Mouse (Mus musculus) gastrocnemius, adult 18-20 months (tissue): ENCODE results near the gene Znhit2. TPM values are rescaled to one million over a fixed set of nuclear protein-coding genes. Genes with fewer than 3 reads are reported as not detected.

Experiments
- DNase-seq: peaks from one replicate; pipeline ENCODE4 v3.0.0; 2021; ENCODE audit warnings: low spot score
- total RNA-seq, 2 experiments: library from RNA; stranded (reverse); gene quantifications; 2 replicates each; pipeline ENCODE4 v1.2.3; 2021

Gene Znhit2
- total RNA-seq, 2 experiments from 2014 or later, result 9.5 to 10.2 TPM

GRCm38 (mm10) chr19:6046294-6047153 lies 14.5 kb upstream of the Znhit2 start, which contains the start of gene Syvn1:
Syvn1 (plus strand) TSS chr19:6046576.
- DNase-seq, result peak; percentile 92

GRCm38 (mm10) chr19:6047154-6047898 lies 13.7 kb upstream of the Znhit2 start:
- peak; percentile 5 for DNase-seq

GRCm38 (mm10) chr19:6047899-6048166 lies 13.2 kb upstream of the Znhit2 start:
- DNase-seq, result no peak

- DNase-seq, result no peak
These were observed 12.1 kb upstream of the Znhit2 start for GRCm38 (mm10) chr19:6048681-6049410.

GRCm38 (mm10) chr19:6052516-6052915 lies 8.5 kb upstream of the Znhit2 start:
- no peak for DNase-seq

GRCm38 (mm10) chr19:6054296-6054695 lies 6.7 kb upstream of the Znhit2 start:
- no peak for DNase-seq

- no peak for DNase-seq
These were observed 4.3 kb upstream of the Znhit2 start for GRCm38 (mm10) chr19:6056696-6057095.

- peak; percentile 98 for DNase-seq
These were observed 3.5 kb upstream of the Znhit2 start, which contains the start of the genes Mrpl49 and Fau for GRCm38 (mm10) chr19:6057313-6058096. Mrpl49 (minus strand) TSS chr19:6057785. Fau (plus strand) TSS chr19:6057844.

- no peak for DNase-seq
These were observed 2.5 kb upstream of the Znhit2 start for GRCm38 (mm10) chr19:6058513-6058912.

- DNase-seq, result no peak
These were observed 2.0 kb upstream of the Znhit2 start for GRCm38 (mm10) chr19:6058966-6059365.

GRCm38 (mm10) chr19:6061641-6062302 lies 780 bp downstream of the Znhit2 start:
- DNase-seq, result no peak

- DNase-seq, result no peak
These were observed 1.4 kb downstream of the Znhit2 start for GRCm38 (mm10) chr19:6062418-6062817.

- no peak for DNase-seq
These were observed 2.1 kb downstream of the Znhit2 start for GRCm38 (mm10) chr19:6063081-6063480.

GRCm38 (mm10) chr19:6066571-6066970 lies 5.6 kb downstream of the Znhit2 start:
- DNase-seq, result no peak

GRCm38 (mm10) chr19:6067011-6067723 lies 6.2 kb downstream of the Znhit2 start:
- DNase-seq, result peak; percentile 67

GRCm38 (mm10) chr19:6067724-6068415 lies 6.9 kb downstream of the Znhit2 start, which contains the start of gene Tm7sf2:
Tm7sf2 (minus strand) TSS chr19:6068373.
- DNase-seq, result peak; percentile 91

- DNase-seq, result no peak
These were observed 8.0 kb downstream of the Znhit2 start for GRCm38 (mm10) chr19:6068951-6069350.

GRCm38 (mm10) chr19:6069851-6070250 lies 8.9 kb downstream of the Znhit2 start:
- DNase-seq, result no peak

GRCm38 (mm10) chr19:6070571-6071250 lies 9.7 kb downstream of the Znhit2 start:
- DNase-seq, result no peak
